Mouse (Mus musculus) liver, adult 2 months (tissue): ENCODE measurements around the gene Bak1. TPM values are rescaled to one million over a fixed set of nuclear protein-coding genes. Genes with fewer than 3 reads are reported as not detected.

ENCODE experiments used
- DNase-seq: peaks from one replicate; pipeline ENCODE4 v3.0.0-alpha.2; 2011; ENCODE audit warnings: low read depth, low spot score; ENCODE audit errors: extremely low read depth
- H3K27ac ChIP-seq: fragments of 200-500 bp; replicated peaks from 2 replicates; pipeline ENCODE4 v1.5.1; 2012; ENCODE audit warnings: low read depth, mild to moderate bottlenecking, control low read depth, inconsistent platforms, low read length; ENCODE audit not compliant: insufficient read depth
- H3K27me3 ChIP-seq: fragments of 200-500 bp; 2 replicates; pipeline ENCODE4 v1.6.1; 2012; ENCODE audit warnings: mild to moderate bottlenecking, moderate library complexity, low read length, inconsistent platforms; ENCODE audit not compliant: control insufficient read depth, insufficient read depth
- H3K36me3 ChIP-seq: fragments of 200-500 bp; 2 replicates; pipeline ENCODE4 v1.6.1; 2012; ENCODE audit warnings: low read length, inconsistent platforms; ENCODE audit not compliant: control insufficient read depth, insufficient read depth
- H3K4me1 ChIP-seq: fragments of 200-500 bp; 2 replicates; pipeline ENCODE4 v1.6.1; 2011; ENCODE audit warnings: low read length; ENCODE audit not compliant: control insufficient read depth, insufficient read depth
- H3K4me3 ChIP-seq: fragments of 200-500 bp; 2 replicates; pipeline ENCODE4 v1.5.1; 2011; ENCODE audit warnings: low read depth, mild to moderate bottlenecking, control low read depth, low read length, moderate library complexity; ENCODE audit not compliant: insufficient read depth
- H3K79me2 ChIP-seq: fragments of 200-500 bp; 2 replicates; pipeline ENCODE4 v1.6.1; 2012; ENCODE audit warnings: inconsistent platforms, mild to moderate bottlenecking, low read length, moderate library complexity; ENCODE audit not compliant: control insufficient read depth, insufficient read depth
- H3K9ac ChIP-seq: fragments of 200-500 bp; 2 replicates; pipeline ENCODE4 v1.6.1; 2012; ENCODE audit warnings: low read depth, mild to moderate bottlenecking, control low read depth, inconsistent platforms, low read length
- CTCF ChIP-seq: fragments of 200-500 bp; IDR thresholded peaks from 2 replicates; pipeline ENCODE4 v1.5.1; 2011; ENCODE audit warnings: low read depth, low read length, control low read depth
- POLR2A ChIP-seq: fragments of 200-500 bp; IDR thresholded peaks from 2 replicates; pipeline ENCODE4 v1.6.1; 2011; ENCODE audit warnings: low read length, control low read depth; ENCODE audit not compliant: insufficient read depth; ENCODE audit errors: extremely low read depth
- WGBS: fragments of 180-500 bp; shearing (Covaris S2); methylation state at CpG from one replicate; pipeline ENCODE4 v1.1.7; 2018; 5-methylcytosine and 5-hydroxymethylcytosine counted together
- polyA plus RNA-seq: library from polyadenylated mRNA; depleted of rRNA; stranded (reverse); fragments of >200 nt; gene quantifications from 2 replicates; pipeline ENCODE4 v1.2.3, GENCODE M21; 2012
- total RNA-seq: library from RNA; depleted of rRNA; stranded (reverse); fragments of >200 nt; gene quantifications from 2 replicates; pipeline ENCODE4 v1.2.3, GENCODE M21; 2014

Gene Bak1
- total and polyA plus RNA-seq, 2 experiments, result 5.1 to 21.6 TPM

- no peaks in the 10 kb centered on the region for H3K27me3 ChIP-seq
- H3K79me2 ChIP-seq, result no peaks in the 10 kb centered on the region
- no peaks in the 10 kb centered on the region for H3K4me1 ChIP-seq
- no peak overlapping the region for H3K27ac ChIP-seq
- H3K36me3 ChIP-seq, result no peaks in the 10 kb centered on the region
- TF ChIP-seq CTCF, result no peak
- no peak for TF ChIP-seq POLR2A
- DNase-seq, result no peak
- no peak overlapping the region for H3K9ac ChIP-seq
- WGBS, result 76% methylated on average over 9 of the region's 9 CpGs
- H3K4me3 ChIP-seq, result no peak overlapping the region
These were observed 45.0 kb upstream of the Bak1 start for GRCm38 (mm10) chr17:27073778-27074177.

- Histone ChIP-seq H3K27ac (no peak overlapping the region), H3K4me1 (no peaks in the 10 kb centered on the region), H3K4me3 (no peak overlapping the region), H3K9ac (no peak overlapping the region), H3K36me3 (no peaks in the 10 kb centered on the region), H3K79me2 (no peaks in the 10 kb centered on the region), H3K27me3 (no peaks in the 10 kb centered on the region)
- 82% methylated on average over 5 of the region's 5 CpGs for WGBS
- no peak for TF ChIP-seq POLR2A
- no peak for TF ChIP-seq CTCF
- no peak for DNase-seq
These were observed 44.3 kb upstream of the Bak1 start for GRCm38 (mm10) chr17:27073126-27073525.

GRCm38 (mm10) chr17:27072363-27072762, 43.6 kb upstream of the Bak1 start:
- H3K79me2 ChIP-seq, result no peaks in the 10 kb centered on the region

GRCm38 (mm10) chr17:27071630-27072029, 42.8 kb upstream of the Bak1 start:
- WGBS, result 44% methylated on average over 6 of the region's 6 CpGs
- Histone ChIP-seq H3K27me3 (no peaks in the 10 kb centered on the region), H3K27ac (no peak overlapping the region), H3K9ac (no peak overlapping the region), H3K4me3 (no peak overlapping the region), H3K79me2 (no peaks in the 10 kb centered on the region), H3K36me3 (no peaks in the 10 kb centered on the region), H3K4me1 (no peaks in the 10 kb centered on the region)
- DNase-seq, result no peak
- TF ChIP-seq POLR2A (no peak), CTCF (peak; percentile 59)

More at GRCm38 (mm10) chr17:27072363-27072762, 43.6 kb upstream of the Bak1 start:
- 96% methylated on average over 8 of the region's 8 CpGs for WGBS
- Histone ChIP-seq H3K4me1 (no peaks in the 10 kb centered on the region), H3K27me3 (no peaks in the 10 kb centered on the region), H3K4me3 (no peak overlapping the region), H3K9ac (no peak overlapping the region), H3K36me3 (no peaks in the 10 kb centered on the region), H3K27ac (no peak overlapping the region)
- DNase-seq, result no peak
- TF ChIP-seq CTCF (no peak), POLR2A (no peak)

- Histone ChIP-seq H3K9ac (no peak overlapping the region), H3K27me3 (no peaks in the 10 kb centered on the region), H3K36me3 (no peaks in the 10 kb centered on the region), H3K4me1 (no peaks in the 10 kb centered on the region), H3K4me3 (no peak overlapping the region), H3K27ac (no peak overlapping the region), H3K79me2 (no peaks in the 10 kb centered on the region)
- no peak for DNase-seq
- 88% methylated on average over 7 of the region's 7 CpGs for WGBS
- TF ChIP-seq POLR2A, result no peak
- no peak for TF ChIP-seq CTCF
These were observed 42.1 kb upstream of the Bak1 start for GRCm38 (mm10) chr17:27070913-27071312.

- Histone ChIP-seq H3K9ac (no peak overlapping the region), H3K27ac (no peak overlapping the region), H3K79me2 (no peaks in the 10 kb centered on the region), H3K36me3 (no peaks in the 10 kb centered on the region), H3K27me3 (no peaks in the 10 kb centered on the region), H3K4me3 (no peak overlapping the region), H3K4me1 (no peaks in the 10 kb centered on the region)
- TF ChIP-seq CTCF (no peak), POLR2A (no peak)
- WGBS, result 88% methylated on average over 5 of the region's 5 CpGs
- DNase-seq, result no peak
These were observed 40.3 kb upstream of the Bak1 start for GRCm38 (mm10) chr17:27069071-27069470.
